Mouse (Mus musculus): Measurements from ENCODE around the gene Prdm10. TPM values are rescaled to one million over a fixed set of nuclear protein-coding genes. Genes with fewer than 3 reads are reported as not detected.
A peak's percentile ranks its signal among the peaks of the same experiment; 100 is the strongest.

Gene Prdm10
- total RNA-seq, 2 experiments from 2014 or later: 8.3 to 13.3 TPM

GRCm38 (mm10) chr9:31262226-31263105, 17.9 kb upstream of the Prdm10 start:
- ATAC-seq (ENCODE audit: poor library complexity, severe bottlenecking): no peak; the same call in 1 of the 2 replicates

- peak; percentile 23; the same call in 1 of the 2 replicates for ATAC-seq (ENCODE audit: poor library complexity, severe bottlenecking)
Measured at GRCm38 (mm10) chr9:31266013-31266659, 14.2 kb upstream of the Prdm10 start.

- peak; percentile 65 for ATAC-seq (ENCODE audit: poor library complexity, severe bottlenecking)
Measured at GRCm38 (mm10) chr9:31271221-31272015, 8.9 kb upstream of the Prdm10 start.

- no peak for ATAC-seq (ENCODE audit: poor library complexity, severe bottlenecking)
Measured at GRCm38 (mm10) chr9:31272160-31272559, 8.2 kb upstream of the Prdm10 start.

- no peak for ATAC-seq (ENCODE audit: poor library complexity, severe bottlenecking)
Measured at GRCm38 (mm10) chr9:31278651-31279050, 1.7 kb upstream of the Prdm10 start.

GRCm38 (mm10) chr9:31279306-31279705, 1.0 kb upstream of the Prdm10 start:
- no peak for ATAC-seq (ENCODE audit: poor library complexity, severe bottlenecking)

GRCm38 (mm10) chr9:31279885-31280365, 413 bp upstream of the Prdm10 start:
- peak; percentile 59 for ATAC-seq (ENCODE audit: poor library complexity, severe bottlenecking)

- peak; percentile 26 for ATAC-seq (ENCODE audit: poor library complexity, severe bottlenecking)
Measured at GRCm38 (mm10) chr9:31281011-31281662, 799 bp downstream of the Prdm10 start.

GRCm38 (mm10) chr9:31281663-31282015, 1.3 kb downstream of the Prdm10 start:
- no peak for ATAC-seq (ENCODE audit: poor library complexity, severe bottlenecking)

- ATAC-seq (ENCODE audit: poor library complexity, severe bottlenecking): no peak
Measured at GRCm38 (mm10) chr9:31282536-31282935, 2.2 kb downstream of the Prdm10 start.

GRCm38 (mm10) chr9:31283044-31283443, 2.7 kb downstream of the Prdm10 start:
- no peak for ATAC-seq (ENCODE audit: poor library complexity, severe bottlenecking)

GRCm38 (mm10) chr9:31283911-31284310, 3.6 kb downstream of the Prdm10 start:
- no peak for ATAC-seq (ENCODE audit: poor library complexity, severe bottlenecking)

GRCm38 (mm10) chr9:31290201-31290862, 10.0 kb downstream of the Prdm10 start:
- ATAC-seq (ENCODE audit: poor library complexity, severe bottlenecking): peak; percentile 89

GRCm38 (mm10) chr9:31291978-31292377, 11.6 kb downstream of the Prdm10 start:
- no peak for ATAC-seq (ENCODE audit: poor library complexity, severe bottlenecking)

- no peak for ATAC-seq (ENCODE audit: poor library complexity, severe bottlenecking)
Measured at GRCm38 (mm10) chr9:31293208-31293607, 12.9 kb downstream of the Prdm10 start.

GRCm38 (mm10) chr9:31295311-31295710, 15.0 kb downstream of the Prdm10 start:
- no peak for ATAC-seq (ENCODE audit: poor library complexity, severe bottlenecking)

- no peak for ATAC-seq (ENCODE audit: poor library complexity, severe bottlenecking)
Measured at GRCm38 (mm10) chr9:31296293-31296692, 16.0 kb downstream of the Prdm10 start.

GRCm38 (mm10) chr9:31298751-31299150, 18.4 kb downstream of the Prdm10 start:
- no peak for ATAC-seq (ENCODE audit: poor library complexity, severe bottlenecking)

- ATAC-seq (ENCODE audit: poor library complexity, severe bottlenecking): no peak
Measured at GRCm38 (mm10) chr9:31300525-31300924, 20.2 kb downstream of the Prdm10 start.

GRCm38 (mm10) chr9:31301107-31301506, 20.8 kb downstream of the Prdm10 start:
- peak; percentile 86 for ATAC-seq (ENCODE audit: poor library complexity, severe bottlenecking)
